Mouse (Mus musculus) CD4-positive, CD25-positive, alpha-beta regulatory T cell, adult 2 months (primary cell): ENCODE measurements around the gene Fgfrl1.

Experiments used
- DNase-seq: peaks from one replicate; pipeline ENCODE4 v3.0.0-alpha.2; 2012; ENCODE audit warnings: low read depth, low spot score

The Fgfrl1 gene

DNA sequence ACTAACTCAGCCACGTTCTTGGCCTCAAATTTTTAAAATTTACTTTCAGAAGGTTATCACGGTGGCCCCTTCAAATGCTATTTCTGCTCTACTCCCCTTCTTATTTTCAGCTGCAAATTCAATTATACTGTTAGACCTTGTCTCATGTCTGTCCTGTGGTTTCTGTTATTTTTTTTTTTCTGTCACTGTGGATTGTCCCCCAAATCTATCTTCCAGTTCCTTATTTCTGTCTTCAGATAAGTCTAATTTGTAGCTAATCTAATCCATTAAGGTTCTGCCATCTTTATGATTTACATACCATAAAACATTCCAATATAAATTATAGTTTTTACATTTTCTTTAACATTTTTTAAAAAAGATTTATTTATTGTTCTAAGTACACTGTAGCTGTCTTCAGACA lies 24.8 kb upstream of the Fgfrl1 start:
- DNase-seq = no peak

DNA sequence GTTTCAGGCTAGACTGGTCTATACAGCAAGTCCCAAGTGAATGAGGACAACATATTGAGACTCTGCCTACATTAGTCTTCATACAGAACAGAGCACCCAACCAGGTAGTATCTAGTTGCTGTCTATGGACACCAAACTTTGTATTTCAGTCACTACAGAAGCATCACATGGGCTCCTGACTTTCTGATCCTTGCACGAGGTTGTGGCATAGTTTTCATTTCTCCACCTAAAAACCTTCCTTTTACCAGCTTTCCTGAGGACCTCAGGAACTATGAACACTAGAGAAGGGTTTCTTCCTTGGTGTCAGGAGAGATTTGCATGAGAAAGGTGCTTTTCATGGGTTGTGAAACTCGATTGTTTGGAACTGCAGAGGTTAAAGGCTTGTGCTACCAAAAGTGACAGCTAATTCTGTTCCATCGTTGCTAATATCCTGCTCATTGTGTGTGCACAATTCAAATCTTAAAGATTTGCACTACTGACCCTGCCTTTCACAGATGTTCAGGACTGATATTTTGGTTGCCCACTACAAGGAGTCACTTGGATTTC lies 23.7 kb upstream of the Fgfrl1 start:
- no peak for DNase-seq

DNA sequence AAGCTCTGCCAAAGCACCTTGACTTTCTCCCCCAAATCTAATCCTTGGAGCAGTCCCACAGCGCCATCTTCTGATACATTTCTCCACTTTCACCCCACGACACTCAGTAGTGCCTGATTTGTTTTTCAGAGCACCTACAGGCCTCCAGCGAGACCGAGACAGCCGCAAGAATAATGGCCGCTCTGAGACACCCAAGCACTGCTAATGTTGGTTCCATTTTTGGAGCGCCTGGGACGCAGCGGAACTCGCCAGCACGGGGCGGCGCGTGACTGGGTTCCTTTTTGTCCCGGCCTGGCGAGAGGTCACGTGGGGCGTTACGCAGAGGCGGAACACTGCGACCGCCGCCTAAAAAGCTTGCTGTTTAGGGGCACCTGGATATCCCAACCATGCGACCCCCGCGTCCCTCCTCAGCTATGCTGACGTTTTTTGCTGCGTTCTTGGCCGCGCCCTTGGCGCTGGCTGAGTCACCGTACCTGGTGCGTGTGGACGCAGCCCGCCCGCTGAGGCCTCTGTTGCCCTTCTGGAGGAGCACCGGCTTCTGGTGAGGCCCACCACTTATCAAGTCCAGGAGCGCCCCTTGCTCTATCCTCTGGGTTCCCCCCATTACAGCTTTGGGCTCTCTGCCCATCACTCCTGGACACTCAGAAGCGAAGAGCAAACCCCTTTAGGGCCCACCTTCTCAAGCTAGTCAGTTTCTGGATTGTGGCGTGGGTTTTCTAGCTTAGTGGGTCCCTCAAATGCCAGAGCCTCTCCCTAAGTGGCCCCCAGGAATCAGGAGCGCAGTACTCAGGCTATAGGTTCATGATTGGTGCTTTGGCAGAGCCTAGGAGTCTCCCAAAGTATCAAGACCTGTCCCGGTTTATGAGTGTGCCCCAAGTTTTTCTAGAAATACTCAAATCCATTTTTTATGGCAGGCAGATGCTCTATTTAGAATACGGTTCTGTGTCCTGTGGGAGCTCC lies 22.9 kb upstream of the Fgfrl1 start, which contains the start of gene Dgkq:
Dgkq (minus strand) TSS at position 696 of the 960 bp plus-strand sequence.
- DNase-seq = peak; percentile 88

DNA sequence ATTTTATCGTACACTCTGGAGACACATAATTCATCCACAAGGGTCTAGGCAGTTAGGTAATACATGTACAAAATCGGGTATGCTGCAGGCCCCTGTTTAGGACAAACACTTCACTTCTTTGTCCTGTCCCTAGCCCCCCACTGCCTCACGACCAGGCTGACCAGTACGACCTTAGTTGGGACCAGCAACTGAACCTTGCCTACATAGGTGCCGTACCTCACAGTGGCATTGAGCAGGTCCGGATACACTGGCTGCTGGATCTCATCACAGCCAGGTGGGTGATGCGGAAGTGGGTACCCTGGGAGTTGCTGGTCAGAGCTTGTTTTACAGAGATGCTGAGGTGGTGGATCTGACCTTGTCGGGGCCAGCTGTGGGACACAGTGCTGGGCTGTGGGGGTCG lies 22.2 kb upstream of the Fgfrl1 start:
- DNase-seq = no peak

DNA sequence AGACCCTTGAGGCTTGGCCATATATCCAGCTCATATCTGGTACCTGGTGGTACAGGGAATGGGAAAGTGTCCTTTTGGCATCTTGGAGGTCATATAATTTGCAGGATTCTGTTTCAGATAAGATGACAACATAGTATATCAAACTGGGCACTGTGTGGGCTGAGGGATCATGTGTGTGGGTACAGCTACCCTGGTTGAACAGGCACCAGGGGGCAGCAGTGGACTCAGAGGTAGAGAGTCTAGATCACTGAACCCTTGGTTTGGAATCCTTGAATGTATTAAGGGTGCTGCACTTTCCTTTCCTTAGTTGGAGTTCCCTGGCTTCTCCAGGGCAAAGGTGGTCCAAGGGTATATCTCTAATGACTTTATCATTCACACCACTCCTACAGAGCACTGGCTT lies 21.4 kb upstream of the Fgfrl1 start:
- peak; percentile 75 for DNase-seq

DNA sequence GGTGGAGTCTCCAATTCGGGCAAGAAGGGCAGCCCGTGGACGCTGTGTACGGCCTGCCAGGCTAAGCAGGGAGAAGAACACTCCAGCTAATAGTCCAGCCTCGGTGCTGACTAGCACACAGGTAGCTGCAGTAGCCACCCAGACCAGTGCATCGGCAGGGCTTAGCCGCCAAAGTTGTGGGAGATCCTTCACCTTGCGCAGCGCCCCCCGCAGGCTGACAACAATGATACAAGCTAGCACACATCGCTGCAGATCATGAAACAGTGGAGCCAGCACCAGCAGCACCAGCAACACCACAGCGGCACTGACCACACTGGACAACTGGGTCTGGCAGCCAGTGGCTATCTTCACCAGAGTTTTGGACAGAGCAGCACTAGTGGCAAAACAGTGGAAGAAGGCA lies 20.4 kb upstream of the Fgfrl1 start:
- no peak for DNase-seq

DNA sequence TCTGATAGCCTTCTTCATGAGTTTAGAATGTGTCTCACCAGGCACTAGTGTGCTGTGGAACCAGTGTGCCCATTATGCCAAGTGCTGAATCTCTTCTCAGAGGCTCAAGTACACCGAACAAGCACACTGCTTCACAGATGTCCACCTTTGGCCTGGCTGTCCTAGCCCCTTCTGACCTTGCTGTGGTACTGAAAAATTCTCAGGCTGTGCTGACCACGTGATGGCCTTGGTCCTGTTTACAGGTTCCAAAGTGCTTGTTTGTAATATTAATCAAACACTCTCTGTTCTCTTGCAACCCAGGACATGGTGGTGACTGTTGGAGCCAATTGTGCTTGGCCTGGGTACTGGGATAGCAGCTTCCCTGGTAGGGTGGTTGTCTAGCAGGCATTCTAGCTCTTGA lies 17.6 kb upstream of the Fgfrl1 start:
- DNase-seq = no peak

DNA sequence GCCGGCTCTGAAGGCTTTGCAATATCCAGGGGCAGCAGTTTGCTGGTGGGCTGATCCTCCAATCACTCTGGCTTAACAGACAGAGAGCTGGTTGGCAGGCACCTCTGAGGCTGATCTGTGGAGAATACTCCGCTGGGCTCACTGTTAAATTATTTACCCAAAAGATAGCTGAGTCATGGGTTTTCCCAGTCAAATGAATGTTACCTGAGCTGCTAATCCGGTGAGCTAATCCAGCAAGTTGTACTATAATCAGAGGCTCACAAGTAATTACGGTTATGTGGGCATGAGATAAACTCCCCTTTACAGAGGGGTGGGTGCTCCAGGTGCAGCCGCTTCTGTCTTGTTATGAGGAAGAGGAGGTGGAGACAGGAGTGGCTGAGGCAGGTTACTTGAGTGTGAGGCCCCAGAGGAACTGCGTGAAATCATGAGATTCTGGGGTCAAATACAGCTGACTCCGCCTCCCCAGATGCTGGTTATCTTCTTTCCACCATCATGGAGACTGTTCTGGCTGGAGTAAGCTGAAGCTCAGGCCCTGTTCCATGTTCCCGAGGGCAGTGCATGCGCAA lies 16.8 kb upstream of the Fgfrl1 start, which contains the start of gene Slc26a1:
Slc26a1 (minus strand) TSS at position 319 of the 566 bp plus-strand sequence.
- no peak for DNase-seq

DNA sequence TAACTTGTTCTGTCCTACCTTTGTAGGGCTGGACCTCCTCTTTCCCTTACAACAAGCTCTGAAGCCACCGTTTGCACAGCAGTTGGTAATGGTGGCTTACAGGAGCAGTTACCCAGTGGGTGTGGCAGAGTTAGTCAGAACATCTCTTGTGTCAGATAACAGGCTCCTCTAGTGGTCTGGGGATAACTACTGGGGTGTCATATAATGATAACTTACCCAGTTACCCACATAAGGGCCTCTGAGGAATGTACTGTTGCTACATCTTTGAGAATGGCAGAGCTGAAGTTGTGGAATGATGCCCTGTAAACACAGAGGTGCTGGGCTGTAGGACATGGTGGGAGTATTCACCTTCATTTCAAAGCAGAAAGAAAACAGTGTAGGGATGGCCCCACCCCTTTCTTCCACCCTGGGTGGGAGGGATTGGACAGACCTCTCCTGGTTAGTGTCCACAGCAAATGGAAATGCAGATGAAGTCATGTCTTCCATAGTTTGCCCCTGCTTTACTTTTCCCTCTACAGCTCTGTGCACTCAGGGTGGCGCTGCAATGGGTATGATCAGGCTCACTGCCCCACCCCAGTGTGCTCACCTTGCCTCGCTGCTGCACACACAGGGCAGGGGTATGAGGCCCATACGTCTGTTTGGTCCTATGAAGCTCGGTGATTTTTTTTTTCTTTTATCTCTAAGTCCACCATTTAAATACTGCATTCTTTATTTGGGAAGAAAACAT lies 15.2 kb upstream of the Fgfrl1 start:
- DNase-seq = no peak

DNA sequence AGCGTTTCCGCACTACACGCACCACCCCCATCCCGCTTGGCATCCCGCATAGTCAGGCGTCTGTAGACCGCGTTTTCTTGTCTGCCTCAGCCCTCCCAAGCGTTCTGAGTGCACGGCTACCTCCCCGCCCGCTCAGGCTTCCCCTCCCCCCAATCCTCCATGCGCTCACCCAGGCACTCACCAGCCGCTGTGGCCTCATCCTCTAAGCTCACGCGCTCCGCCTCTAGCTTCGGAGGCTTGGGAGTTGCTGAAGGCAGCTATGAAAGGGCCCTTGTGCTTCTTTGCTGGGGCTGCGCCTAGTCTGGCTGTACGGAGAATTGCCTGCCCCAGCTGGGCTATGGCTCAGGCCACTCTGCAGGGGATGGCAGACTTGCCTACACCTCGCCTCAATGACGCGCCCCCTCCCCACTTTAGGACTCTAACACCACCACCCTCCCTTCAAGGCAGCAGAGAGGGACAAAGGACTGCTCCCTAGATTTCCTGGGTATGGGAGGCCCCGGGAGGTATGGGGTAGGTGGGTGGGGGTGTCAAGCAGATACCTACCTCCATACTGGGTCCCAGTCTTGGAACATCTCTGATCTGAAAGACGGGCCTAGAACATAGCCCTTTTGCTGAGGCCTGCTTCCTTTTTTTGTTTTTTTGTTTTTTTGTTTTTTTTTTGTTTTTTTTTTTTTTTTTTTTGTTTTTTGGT lies 14.4 kb upstream of the Fgfrl1 start:
- DNase-seq = no peak

DNA sequence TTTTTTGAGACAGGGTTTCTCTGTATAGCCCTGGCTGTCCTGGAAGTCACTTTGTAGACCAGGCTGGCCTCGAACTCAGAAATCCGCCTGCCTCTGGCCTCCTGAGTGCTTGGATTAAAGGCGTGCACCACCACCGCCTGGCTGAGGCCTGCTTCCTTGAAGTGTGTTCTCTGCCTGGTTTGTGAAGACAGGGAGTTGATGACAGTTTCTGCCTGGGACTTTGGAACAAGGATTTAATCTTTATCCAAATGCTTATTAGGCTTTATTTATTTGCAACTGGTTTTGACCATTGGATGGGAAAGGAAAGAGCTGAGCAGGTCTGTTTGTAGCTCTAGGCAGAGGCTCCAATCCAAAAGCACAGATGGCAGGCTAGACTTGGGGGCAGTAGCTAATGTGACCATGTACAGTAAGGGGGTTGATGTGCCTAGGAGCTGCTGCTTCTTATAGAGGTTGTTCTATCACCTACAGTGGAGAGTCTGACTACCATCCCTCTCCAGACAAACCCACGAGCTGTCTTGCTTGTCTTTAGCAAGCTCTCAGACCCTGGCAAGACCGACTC lies 13.8 kb upstream of the Fgfrl1 start:
- no peak for DNase-seq

DNA sequence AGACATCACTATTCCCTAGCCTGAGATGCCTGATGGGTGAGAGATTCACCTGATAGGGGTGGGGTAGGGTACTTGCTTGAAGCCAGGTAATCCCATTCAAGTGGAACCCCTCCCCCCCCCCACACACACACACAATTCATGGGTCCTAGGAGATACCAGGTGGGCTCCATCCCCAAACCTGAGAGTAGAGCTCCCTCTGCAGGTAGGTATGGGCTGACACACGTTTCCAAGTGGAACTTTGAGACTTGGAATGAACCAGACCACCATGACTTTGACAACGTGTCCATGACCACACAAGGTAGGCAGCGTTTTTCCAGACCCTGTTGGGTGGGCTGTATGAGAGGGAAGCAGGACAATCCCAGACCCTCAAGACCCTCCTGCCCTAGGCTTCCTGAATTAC lies 12.3 kb upstream of the Fgfrl1 start:
- peak; percentile 30 for DNase-seq

DNA sequence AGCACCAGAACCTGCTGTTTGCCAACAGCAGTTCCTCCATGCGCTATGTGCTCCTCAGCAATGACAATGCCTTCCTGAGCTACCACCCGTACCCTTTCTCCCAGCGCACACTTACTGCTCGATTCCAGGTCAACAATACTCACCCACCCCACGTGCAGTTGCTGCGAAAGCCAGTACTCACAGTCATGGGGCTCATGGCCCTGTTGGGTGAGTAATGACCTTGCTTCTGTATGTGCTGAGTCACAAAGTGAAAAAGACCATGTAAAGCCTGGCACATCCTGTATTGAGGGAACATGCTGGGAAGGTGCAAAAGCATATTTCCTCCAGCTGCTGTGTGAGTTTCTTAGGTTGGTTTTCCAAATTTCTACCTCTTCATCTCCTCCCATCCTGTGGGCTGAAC lies 11.3 kb upstream of the Fgfrl1 start:
- no peak for DNase-seq

DNA sequence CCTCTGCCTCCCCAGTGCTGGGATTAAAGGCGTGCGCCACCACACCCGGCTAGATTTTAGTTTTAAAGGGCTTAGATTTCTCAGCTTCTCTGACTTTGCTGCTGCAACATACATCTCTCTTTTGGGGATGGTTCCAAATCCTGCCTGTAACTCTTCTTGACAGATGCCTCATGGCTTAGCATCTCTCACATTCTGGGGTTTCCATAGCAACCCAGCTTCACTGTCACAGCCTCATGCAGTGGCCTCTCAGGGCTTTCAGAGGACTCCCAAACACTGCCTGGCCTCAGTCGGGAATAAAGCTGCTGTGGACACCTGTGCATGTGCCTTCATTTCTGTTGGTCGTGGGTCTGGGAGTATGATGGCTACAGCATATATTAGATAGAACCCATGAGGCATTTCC lies 3.1 kb upstream of the Fgfrl1 start:
- DNase-seq = no peak

DNA sequence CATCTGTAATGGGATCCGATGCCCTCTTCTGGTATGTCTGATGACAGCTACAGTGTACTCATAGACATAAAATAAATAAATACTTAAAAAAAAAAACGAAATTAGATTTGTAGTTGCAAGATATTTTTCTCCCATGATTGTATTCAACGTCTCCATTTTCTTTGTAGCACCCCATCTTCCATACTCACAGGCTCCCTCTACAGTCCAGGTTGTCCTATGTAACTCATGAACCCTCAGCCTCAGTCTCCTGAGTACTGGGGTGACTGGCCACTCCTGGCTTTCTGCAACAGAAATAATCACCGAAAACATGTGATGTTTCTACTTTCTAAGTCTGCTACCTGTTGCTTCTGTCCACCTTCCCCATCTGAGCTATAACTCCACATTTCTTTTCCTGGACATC lies 1.0 kb upstream of the Fgfrl1 start:
- peak; percentile 60 for DNase-seq

DNA sequence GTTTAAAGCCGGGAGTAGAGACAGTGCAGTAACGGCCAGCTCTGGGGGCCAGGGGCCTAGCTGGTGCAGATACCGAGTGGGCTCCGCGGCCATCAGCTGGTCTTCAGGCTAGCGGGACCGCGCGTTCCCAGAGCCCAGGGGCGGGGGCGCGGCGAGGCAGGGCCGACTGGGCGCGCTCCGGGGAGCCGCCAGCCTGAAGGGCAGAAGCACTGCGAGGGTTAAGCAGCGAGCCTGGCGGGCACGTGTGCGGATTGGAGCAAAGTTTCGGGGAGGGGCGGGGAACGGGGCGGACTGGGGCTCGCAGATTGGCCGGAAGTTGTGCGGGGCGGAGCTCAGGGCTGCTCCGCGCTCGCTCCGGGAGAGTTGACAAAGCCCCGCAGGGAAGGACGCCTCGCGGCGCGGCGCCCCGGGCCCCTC lies 1.7 kb downstream of the Fgfrl1 start:
- DNase-seq = peak; percentile 95

DNA sequence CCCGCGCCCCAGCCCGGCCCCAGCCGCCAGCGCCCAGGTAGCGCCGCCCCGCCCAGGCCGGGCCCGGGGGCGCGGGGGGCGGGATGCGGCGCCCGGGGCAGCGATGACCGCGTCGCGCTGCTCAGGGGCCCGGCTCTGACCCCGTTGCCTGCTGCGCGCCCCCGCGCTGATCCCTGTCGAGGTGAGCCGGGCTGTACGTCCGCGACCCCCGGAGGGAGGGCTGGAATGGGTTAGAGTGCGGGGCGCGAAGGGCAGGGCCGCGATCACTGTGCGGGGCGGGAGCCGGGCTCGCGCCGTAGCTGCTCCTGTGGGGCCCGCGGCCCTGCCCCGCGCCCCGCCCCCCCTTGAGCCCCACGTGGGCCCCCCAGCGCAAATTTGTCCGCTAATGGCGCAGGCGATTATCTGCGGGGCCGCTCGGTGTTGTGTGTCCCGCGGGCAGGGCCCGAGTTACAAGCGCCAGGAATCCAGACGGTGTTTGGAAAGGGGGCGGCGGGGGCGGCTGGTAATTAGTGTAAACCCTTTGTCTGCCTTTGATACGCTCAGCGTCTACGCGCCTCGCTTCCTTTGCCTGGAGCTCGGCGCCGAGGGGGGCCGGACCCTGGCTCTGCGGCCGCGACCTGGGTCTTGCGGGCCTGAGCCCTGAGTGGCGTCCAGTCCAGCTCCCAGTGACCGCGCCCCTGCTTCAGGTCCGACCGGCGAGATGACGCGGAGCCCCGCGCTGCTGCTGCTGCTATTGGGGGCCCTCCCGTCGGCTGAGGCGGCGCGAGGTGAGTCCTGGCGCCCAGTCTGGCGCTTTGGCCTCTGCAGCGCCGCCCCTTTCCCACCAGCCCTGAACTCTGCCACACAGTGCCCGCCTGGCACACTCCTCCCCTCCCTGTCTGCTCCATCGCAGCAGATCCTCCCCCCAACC lies 2.4 kb downstream of the Fgfrl1 start:
- peak; percentile 47 for DNase-seq

DNA sequence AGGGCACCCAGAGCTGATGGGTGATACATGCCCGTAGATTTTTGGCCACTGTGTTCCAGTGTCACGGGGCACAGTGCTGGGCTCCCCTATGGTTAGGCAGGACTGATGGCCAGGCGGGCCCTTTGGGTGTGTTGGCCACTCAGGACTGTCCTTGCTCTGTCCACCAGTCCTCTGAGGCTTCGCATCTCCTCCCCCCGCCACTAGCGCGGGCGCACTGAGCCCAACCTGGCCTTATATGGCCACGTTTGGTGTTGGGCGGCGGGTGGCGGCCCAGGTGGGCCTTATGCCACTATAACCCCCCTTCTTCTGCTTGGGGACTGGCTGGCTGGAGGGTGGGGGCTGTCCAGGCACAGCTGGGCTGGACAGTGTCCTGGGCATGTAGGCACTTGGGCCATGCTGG lies 3.7 kb downstream of the Fgfrl1 start:
- DNase-seq = no peak

DNA sequence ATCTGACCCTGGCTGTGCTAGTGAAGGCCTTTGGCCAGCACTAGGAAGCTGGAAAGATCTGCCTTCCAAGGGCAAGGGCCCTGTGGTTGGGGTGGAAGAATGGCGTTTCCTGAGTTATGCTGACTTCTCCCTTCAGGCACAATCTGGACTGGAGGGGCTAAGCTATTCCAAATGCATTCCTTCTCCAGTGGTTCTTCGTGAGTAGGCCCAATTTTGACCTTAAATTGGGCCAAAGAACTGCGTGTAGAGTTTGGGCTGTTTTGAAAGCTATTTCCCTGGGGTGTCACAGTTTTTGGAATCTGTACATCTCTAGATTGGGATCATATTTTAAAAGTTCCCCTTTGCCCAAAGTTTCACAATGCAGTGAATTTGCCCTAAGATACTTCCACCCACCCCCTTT lies 4.4 kb downstream of the Fgfrl1 start:
- DNase-seq = no peak

DNA sequence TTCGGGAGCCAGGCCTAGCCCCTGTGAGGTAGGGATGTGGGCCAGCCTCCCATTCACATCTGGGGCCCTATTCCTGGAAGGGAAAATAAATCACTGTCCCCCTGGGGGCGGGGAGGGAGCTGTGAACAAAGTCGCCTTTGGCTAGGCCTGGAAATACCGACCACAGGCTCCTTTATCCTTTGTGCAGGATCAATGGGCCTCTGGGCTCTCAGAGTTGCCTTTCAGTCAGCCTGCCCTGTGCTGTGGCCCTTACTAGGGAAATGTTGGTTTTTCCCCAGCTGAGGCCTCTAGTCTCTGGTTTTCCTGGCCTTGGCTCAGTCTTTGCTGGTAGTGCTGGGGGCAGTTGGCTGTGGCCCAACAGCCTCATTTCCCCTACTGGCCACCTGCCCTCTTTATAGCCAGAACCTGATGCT lies 5.2 kb downstream of the Fgfrl1 start:
- no peak for DNase-seq
